Mouse (Mus musculus) kidney, adult 8-10 months (tissue): ENCODE measurements around the gene Prl2a1.
"Not testable (repeated sequence)": the region's sequence is repeated elsewhere in the genome, so short reads cannot be mapped to it uniquely, and the experiment has no call there.

ENCODE experiments used
- DNase-seq, 2 experiments: peaks; one replicate each; pipeline ENCODE4 v3.0.0; 2022

Prl2a1 gene

DNA sequence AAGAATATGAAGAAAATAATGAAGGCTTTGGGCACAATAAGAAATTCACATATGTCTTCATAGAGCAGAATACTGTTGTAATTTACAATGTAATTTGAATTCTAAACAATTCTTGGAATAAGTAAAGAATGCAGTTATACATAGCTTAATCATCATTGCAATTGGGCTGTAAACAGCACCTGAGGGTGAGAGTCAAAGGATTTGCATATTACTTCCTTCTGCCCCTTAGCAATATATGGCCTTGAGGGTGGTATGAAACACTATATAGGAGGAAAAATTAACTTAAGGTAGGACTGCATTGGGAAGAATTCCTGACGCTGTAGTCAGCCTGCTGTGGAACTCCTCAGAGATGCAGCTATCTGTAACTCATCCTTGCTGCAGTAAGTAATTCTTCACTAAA lies at the start of gene Prl2a1:
Gene Prl2a1, plus strand, starts transcription at position 301 of the 400 bp plus-strand sequence.
- no peak for DNase-seq

DNA sequence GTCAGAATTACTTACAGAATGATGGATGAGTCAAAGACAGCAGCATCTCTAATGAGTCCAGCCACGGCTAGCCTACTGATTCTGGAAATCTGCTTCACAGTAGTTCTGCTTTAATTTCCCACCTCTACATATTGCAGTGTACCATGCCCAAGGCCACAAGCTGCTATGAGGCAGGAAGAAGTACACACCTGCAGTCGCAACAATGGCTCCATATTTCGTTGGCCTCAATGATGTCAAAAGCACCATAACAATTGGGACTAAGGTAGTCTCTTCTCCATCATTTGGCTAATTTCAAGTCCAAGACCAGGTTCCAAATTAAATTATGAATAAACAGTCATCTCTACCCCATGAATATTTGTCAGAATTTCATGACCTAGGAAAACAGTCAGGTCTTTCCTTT lies 20.8 kb upstream of the Prl2a1 start, which contains the start of gene Prl7c1:
Gene Prl7c1, minus strand, starts transcription at position 101 of the 400 bp plus-strand sequence.
- not testable (repeated sequence) for DNase-seq

- no peak for DNase-seq
These were observed 2.2 kb upstream of the Prl2a1 start for GRCm38 (mm10) chr13:27799303-27799702.

- DNase-seq = no peak
These were observed 1.3 kb downstream of the Prl2a1 start for GRCm38 (mm10) chr13:27802765-27803164.

- DNase-seq = no peak
These were observed 47.6 kb downstream of the Prl2a1 start, which contains the start of gene Prl2c1 for GRCm38 (mm10) chr13:27849042-27849441. Prl2c1 (plus strand) TSS chr13:27849342.
